Mouse (Mus musculus) cerebellum, postnatal 25 days (tissue): ENCODE data around the gene Lin7c.

Experiments
- DNase-seq, 2 experiments: peaks; one replicate each; pipeline ENCODE4 v3.0.0; 2021; ENCODE audit warnings: mixed read lengths in 2 of 2

The Lin7c gene

DNA sequence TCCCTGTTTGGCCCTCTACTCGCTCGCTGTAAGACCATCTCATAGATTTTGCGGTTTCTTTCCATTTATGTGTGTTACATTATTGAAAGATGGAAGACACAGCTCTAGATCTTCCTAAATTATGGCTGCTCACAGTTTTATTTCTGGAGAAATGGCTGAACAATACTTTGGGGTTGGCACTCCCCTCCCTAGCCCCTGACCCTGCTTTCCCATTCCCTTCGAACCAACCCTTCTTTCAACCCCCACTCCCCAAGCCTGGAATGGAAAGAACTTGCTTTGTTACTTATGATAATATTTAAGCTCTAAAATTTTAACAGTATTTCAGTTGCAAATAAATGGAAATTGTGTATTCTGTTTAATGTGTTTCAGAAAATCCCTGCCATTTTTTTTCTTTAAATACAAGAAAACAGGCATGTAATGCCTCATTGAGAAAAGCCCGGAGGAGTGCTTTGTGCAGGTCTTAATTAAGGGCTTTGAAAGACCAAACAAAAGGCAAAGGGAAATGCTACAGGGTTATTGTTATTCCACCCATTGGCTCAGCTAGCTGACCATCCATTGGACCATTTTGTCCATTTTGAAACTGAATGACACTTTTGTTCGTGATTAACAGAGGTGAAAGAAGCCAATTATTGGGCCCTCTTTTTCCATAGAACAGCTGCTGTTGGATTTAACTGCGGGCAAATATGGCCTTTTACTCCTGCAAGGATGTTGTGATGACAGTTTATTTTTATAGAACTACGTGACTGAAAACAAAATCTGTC, 52.3 kb downstream of the Lin7c start:
- no peak for DNase-seq

DNA sequence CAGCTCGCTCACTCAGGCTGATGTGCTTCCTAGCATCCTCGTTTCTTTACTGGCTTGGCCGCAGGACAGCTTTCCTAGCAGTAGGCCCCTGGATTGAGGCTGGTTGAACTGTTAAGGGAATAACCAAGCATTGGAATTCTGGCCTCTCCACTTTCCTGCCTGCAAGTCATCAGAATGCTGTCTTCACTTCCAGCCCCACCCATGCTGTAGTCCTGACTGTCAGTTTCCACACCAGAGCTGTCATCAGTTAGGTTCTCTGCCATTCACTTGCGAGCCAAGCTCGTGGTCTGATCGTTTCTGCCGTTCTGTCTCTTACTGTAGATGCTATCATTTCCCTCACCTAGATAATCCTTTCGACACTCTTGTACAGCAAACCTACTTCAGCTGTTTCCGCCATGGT, 54.3 kb downstream of the Lin7c start:
- no peak for DNase-seq

DNA sequence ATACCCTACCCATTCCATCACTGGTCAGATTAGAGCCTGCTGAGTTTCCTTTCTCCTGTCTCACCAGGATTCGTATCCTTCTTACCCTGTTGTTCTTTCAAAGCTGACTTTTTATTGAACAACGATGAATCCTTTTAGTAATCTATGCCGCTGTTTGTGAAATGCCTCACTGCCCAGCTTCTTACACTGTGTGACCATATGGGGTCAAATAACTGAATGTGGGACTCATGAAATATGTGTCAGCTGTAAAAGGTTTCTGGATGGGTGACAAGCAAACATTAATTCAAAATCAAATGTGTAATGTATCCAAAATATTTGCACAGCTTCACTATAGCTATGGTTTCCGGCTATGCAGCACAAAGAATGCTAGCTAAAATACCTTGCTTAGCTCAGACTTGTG, 54.9 kb downstream of the Lin7c start:
- DNase-seq: no peak

- DNase-seq: no peak
These were observed 55.8 kb downstream of the Lin7c start for GRCm38 (mm10) chr2:109946426-109946825.

GRCm38 (mm10) chr2:109949519-109949918, 58.9 kb downstream of the Lin7c start:
- no peak for DNase-seq

DNA sequence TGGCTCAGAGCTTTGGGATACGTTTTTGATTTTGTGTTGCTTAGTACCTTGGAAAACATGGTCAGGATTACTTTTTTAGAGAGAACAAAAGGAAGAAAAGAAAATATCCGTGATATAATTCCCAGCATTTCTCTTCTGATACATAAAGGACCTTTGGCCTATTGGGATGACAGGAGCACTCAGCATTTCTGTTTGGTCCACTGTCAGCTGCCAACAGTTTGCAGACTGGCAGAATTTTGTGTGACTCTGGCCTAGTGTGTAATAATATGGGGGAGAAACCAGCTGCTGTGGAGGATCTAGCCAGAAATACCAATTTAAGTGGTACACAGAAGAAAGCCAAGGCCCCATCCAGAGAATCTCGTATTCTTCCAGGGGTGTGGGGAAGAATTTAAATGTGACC, 59.7 kb downstream of the Lin7c start:
- no peak for DNase-seq
